Mouse (Mus musculus) telencephalon, adult 2 months (tissue): ENCODE results near the gene Minos1.

ENCODE experiments used
- DNase-seq: peaks from one replicate; pipeline ENCODE4 v3.0.0-alpha.2; 2011; ENCODE audit warnings: low read depth, low spot score

Gene Minos1

GRCm38 (mm10) chr4:139144577-139144976, 13.7 kb upstream of the Minos1 start:
- DNase-seq = no peak

- no peak for DNase-seq
Observed at GRCm38 (mm10) chr4:139142985-139143384, 12.1 kb upstream of the Minos1 start.

GRCm38 (mm10) chr4:139141785-139142184, 10.9 kb upstream of the Minos1 start:
- no peak for DNase-seq

- no peak for DNase-seq
Observed at GRCm38 (mm10) chr4:139140267-139140666, 9.4 kb upstream of the Minos1 start.

DNA sequence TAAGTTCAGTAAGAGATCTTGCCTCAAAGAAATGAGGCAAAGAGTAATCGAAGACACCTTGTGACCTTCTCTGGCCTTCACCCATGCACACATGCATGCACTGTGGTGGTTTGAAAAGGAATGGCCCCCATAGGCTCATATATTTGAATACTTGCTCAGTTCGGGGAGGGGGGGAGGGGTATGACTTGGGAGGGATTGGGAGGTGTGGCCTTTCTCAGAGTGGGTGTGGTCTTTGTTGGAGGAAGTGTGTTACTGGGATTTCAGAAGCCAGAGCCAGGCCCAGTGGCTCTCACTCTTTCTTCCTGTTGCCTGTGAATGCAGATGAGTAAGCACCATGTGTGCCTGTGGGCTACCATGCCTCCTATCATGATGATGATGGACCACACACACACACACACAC, 5.1 kb upstream of the Minos1 start:
- DNase-seq = no peak

GRCm38 (mm10) chr4:139133109-139133508, 2.2 kb upstream of the Minos1 start:
- no peak for DNase-seq

DNA sequence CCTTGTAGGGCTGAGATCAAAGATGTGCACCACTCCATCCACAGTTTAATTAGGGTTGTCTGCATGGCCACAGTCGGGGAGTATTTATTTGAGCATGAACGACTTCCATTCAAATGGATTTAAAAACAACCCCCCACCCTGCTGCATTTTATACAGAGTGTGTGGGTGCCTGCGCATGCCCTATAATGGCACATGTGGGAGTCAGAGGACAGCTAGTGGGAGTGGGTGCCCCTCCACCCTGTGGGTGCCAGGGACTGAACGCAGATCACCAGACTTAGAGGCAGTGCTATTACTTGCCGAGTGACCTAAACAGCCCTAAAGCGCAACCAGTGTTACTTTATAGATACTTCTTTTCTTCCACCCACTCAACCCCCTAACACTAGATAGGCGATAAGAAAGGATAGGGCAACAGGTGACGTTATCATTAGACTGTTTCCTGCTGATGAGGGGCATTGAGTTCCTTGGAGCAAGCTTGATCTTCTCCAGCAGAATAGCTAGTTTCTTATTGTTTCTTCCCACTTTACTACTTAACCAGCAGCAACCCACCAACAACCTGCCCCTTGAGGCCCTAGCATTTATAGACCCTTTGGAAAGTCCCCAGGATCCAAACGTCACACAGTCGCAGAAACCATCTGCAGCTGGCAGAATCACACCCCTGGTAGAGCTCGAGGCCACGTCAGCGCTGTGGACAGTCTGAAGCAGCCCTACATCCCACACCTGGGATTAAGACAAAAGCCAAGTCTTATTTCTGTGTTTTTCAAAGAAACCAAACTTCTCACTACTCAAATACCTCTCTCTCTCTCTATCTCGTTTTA, 1.2 kb upstream of the Minos1 start:
- DNase-seq = no peak

- no peak for DNase-seq
Observed at GRCm38 (mm10) chr4:139129806-139130700, 860 bp downstream of the Minos1 start.

GRCm38 (mm10) chr4:139126475-139126874, 4.4 kb downstream of the Minos1 start:
- no peak for DNase-seq

GRCm38 (mm10) chr4:139124940-139125339, 6.0 kb downstream of the Minos1 start:
- no peak for DNase-seq

GRCm38 (mm10) chr4:139122557-139122956, 8.4 kb downstream of the Minos1 start:
- no peak for DNase-seq

DNA sequence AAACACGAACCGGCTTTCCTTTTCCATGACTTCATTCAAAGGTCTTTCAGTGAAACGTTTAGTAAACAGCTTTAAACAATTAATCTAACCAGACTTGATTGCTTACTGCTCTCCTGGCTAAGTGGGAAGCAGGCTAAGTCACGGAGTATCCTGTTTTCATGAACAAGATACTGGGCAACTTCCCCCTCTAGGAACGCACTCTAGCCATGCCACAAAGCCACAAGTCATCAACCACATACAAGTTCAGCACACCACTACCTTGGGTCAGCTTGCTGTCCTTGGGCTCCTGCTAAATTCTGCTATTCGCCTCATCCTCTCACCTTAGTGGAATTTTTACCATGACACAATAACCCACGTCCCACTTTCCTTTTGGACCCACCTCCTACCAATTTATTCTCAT, 9.9 kb downstream of the Minos1 start:
- no peak for DNase-seq

DNA sequence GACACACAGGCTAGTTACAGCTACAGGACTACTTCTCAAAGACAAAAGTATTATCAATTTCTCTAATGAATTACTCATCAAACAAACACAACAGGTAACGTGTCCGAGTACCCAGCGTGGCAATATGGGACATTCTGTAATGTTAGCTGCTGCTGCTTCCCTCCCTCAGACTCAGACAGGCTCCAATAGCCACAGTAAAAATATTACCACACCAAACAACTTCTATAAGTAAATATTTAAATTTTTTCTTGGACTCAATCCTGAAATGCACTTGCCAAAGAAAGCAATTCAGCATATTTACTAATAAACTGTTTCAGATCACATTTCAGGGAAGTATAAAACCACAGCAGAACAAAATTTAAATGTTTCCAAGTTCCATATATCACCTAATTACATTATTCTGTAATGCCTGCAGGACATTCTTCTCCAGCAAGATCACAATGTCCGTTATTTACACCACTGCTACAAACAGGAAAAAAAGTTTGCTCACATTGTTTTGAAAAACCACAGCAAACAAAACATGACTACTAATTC, 10.6 kb downstream of the Minos1 start:
- no peak for DNase-seq

DNA sequence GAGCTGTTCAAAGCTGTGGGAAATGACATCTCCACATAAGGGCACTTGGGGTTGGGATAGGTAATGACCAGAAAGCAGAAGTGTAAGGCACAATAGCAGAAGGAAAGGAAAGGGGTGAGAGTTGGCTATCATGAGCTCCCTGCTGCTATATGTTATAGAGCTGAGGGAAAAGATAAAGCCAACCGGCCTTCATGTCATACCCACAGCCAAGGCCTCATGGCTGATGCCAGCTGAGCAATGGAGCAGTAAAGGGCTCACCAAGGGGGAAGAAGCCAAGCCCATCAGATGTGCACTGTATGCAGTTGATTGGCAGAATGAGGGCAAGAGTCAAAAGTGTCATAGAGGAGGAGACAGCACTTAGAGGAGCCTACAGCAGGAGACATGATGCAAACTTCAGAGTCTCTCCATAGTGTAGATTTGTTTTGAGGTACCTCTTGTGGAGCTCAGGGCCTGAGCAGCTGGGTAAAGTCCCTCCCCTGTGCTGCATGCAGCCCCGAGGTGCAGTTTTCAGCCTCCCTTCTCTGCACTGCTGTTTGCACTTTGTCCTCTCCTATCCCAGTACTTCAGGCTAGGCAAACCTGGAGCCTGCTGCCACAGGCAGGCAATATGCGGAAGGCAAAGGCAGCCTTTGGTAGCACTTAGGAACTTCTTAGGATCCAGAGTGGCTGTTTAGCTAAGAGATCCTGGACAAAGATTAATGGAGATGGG, 14.4 kb downstream of the Minos1 start:
- DNase-seq = no peak

DNA sequence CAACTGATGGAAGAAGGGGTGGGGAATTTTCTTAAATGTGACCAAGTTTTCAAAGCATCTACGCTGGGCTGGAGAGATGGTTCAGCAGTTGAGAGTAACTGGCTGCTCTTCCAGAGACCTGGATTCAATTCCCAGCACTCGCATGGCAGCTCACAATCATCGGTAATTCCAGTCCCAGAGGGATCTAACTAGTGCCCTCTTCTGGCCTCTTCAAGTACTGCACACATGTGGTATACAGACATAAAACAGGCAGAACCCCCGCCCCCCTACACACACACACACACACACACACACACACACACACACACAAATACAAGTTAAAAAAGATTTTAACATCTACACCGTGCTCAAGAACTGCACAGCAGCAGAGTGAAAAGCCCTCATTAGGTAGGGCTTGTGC, 15.2 kb downstream of the Minos1 start:
- no peak for DNase-seq

GRCm38 (mm10) chr4:139112482-139112881, 18.4 kb downstream of the Minos1 start:
- no peak for DNase-seq

GRCm38 (mm10) chr4:139111421-139111820, 19.5 kb downstream of the Minos1 start:
- DNase-seq = no peak

DNA sequence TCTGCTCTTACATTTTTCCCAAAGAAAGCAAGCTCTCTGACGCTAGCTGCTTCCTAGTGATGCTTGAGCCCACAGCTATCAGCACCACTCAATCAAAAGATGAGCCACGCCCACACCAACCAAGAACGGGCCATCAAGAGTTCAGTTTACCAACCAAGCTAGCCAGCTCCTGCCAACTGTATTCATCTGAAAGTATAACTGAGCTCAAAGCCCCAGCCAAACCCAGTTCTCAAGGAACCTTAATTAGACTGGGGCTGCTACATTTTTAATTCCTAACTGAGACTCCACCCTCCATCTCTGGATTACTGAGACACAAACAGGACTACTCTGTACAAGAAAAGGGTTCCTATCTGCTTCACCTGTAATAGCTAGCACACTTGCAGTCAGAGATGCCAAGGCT, 20.1 kb downstream of the Minos1 start:
- no peak for DNase-seq

DNA sequence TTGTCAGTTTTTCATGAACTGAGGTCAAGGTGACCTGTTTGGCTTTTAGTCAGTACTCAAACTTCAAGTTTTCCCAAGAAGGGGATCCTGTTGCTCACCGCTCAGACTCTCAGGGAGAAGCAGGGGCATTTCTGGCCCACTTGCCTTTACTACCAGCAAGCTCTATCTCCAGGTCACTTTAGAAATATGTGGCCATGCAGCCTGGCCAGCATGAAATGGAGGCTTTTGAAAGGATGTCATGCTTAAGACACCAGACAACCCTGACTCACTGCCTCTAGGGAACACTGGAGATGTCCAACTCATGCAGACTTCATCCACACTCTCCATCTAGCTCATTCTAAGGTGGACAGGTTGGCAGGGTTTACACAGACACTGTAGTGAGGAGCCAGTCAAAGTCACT, 25.5 kb downstream of the Minos1 start:
- no peak for DNase-seq

GRCm38 (mm10) chr4:139101546-139101945, 29.4 kb downstream of the Minos1 start:
- DNase-seq = no peak

DNA sequence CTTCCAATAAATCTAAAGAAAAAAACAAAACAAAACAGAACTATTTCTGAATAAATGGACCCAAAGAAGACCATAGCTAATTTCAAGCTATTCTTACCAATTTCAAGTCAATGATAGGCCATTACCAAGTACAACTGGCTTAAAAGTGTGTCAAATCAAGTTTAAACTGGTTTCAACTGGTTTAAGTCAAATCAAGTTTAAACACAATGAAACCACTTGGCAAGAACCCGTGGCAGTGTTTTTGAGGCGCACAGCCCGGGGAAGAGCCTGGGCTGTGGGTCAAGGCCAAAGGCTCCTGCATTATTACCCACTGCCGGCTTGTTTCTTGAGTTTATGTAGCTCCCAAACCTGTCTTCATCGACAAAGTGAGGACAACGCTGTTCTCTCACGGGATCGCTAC, 30.6 kb downstream of the Minos1 start:
- no peak for DNase-seq

GRCm38 (mm10) chr4:139096201-139096600, 34.7 kb downstream of the Minos1 start:
- DNase-seq = no peak
